Comparison of ENCODE assay signal across 33 mouse cellular contexts in genomic region chr1:182210322-182210721, GRCm38 (mm10). TPM values are rescaled to one million over a fixed set of nuclear protein-coding genes. Genes with fewer than 3 reads are reported as not detected.
"Had no signal": no experiment of that assay in that cellular context is flagged by ENCODE, and none has a peak within 500 bp of the region (broad histone marks: within the 10 kb centered on the region; RNA-seq: fewer than 3 reads in every experiment).

No protein-coding gene starts in this region.

- H3K9ac ChIP-seq: heart, embryonic 13.5 days; heart, embryonic 15.5 days; hindbrain, embryonic 13.5 days; hindbrain, embryonic 15.5 days; intestine, embryonic 15.5 days; kidney, embryonic 15.5 days; limb, embryonic 12.5 days; liver, embryonic 13.5 days; liver, embryonic 15.5 days had no signal

- H3K27me3 ChIP-seq: heart, embryonic 13.5 days; heart, embryonic 15.5 days; hindbrain, embryonic 13.5 days; hindbrain, embryonic 15.5 days; intestine, embryonic 15.5 days; kidney, embryonic 15.5 days; limb, embryonic 12.5 days; liver, embryonic 13.5 days; liver, embryonic 15.5 days had no signal

- H3K36me3 ChIP-seq: heart, embryonic 13.5 days; heart, embryonic 15.5 days; hindbrain, embryonic 13.5 days; hindbrain, embryonic 15.5 days; intestine, embryonic 15.5 days; kidney, embryonic 15.5 days; limb, embryonic 10.5 days; limb, embryonic 12.5 days; liver, embryonic 13.5 days; liver, embryonic 15.5 days had no signal

- H3K4me2 ChIP-seq: heart, embryonic 11.5 days; heart, embryonic 13.5 days; heart, embryonic 15.5 days; hindbrain, embryonic 13.5 days; hindbrain, embryonic 15.5 days; intestine, embryonic 15.5 days; kidney, embryonic 15.5 days; limb, embryonic 12.5 days; liver, embryonic 11.5 days; liver, embryonic 13.5 days; liver, embryonic 15.5 days had no signal

- H3K4me3 ChIP-seq: heart, adult 2 months; heart, embryonic 13.5 days; heart, embryonic 15.5 days; hindbrain, embryonic 13.5 days; hindbrain, embryonic 15.5 days; intestine, embryonic 15.5 days; kidney, embryonic 15.5 days; left cerebral cortex, adult 2 months; limb, embryonic 10.5 days; limb, embryonic 12.5 days; liver, embryonic 13.5 days; liver, embryonic 15.5 days had no signal

- H3K9me3 ChIP-seq: heart, embryonic 15.5 days; hindbrain, embryonic 13.5 days; hindbrain, embryonic 15.5 days; intestine, embryonic 15.5 days; kidney, embryonic 15.5 days; limb, embryonic 10.5 days; limb, embryonic 12.5 days; liver, embryonic 13.5 days; liver, embryonic 15.5 days had no signal

- DNase-seq: gastrocnemius, postnatal 14 days; gastrocnemius, postnatal 36 days; heart, adult 11 months; heart, adult 2 months; heart, postnatal 14 days; heart, postnatal 36 days; kidney, adult 18-20 months; kidney, adult 8-10 months; kidney, postnatal 14 days; kidney, postnatal 36 days; layer of hippocampus, adult 9-11 months; liver; liver, embryonic 13.5 days had no signal

- ATAC-seq: hindbrain, postnatal 0 days; inflammation-experienced regulatory T-cells, adult 6 months; intestine, embryonic 15.5 days; intestine, postnatal 0 days had no signal

- H3K4me1 ChIP-seq: heart, embryonic 13.5 days; heart, embryonic 15.5 days; hindbrain, embryonic 13.5 days; hindbrain, embryonic 15.5 days; intestine, embryonic 15.5 days; kidney, embryonic 15.5 days; limb, embryonic 10.5 days; limb, embryonic 12.5 days; liver, embryonic 13.5 days; liver, embryonic 15.5 days had no signal

- H3K27ac ChIP-seq: heart, adult 2 months; heart, embryonic 13.5 days; heart, embryonic 15.5 days; hindbrain, embryonic 13.5 days; hindbrain, embryonic 15.5 days; hindbrain, postnatal 0 days; intestine, embryonic 15.5 days; kidney, embryonic 15.5 days; kidney, postnatal 0 days; left cerebral cortex, adult 2 months; limb, embryonic 10.5 days; limb, embryonic 12.5 days; liver, embryonic 13.5 days; liver, embryonic 15.5 days had no signal

RNA-seq across cellular contexts. Expression of gene Vmn1r1, which starts 46.0 kb away (rescaled TPM):
- polyA plus RNA-seq: gonadal fat pad, adult 2 months; heart, adult 2 months; heart, embryonic 11.5 days; heart, embryonic 13.5 days; heart, embryonic 15.5 days; heart, postnatal 0 days; hindbrain, embryonic 11.5 days; hindbrain, embryonic 13.5 days; hindbrain, embryonic 15.5 days; hindbrain, postnatal 0 days; inflammation-experienced regulatory T-cells, adult 6 months; intestine, embryonic 15.5 days; intestine, postnatal 0 days; kidney, embryonic 15.5 days; kidney, postnatal 0 days; large intestine, adult 2 months; limb, embryonic 10.5 days; limb, embryonic 12.5 days; liver, embryonic 11.5 days; liver, embryonic 13.5 days; liver, embryonic 15.5 days had no signal
